Mouse (Mus musculus): Measurements from ENCODE around the gene Lgals3bp. TPM values are rescaled to one million over a fixed set of nuclear protein-coding genes. Genes with fewer than 3 reads are reported as not detected.

Gene Lgals3bp
- polyA plus RNA-seq, 1 experiment from 2014 or later, result 27.5 TPM

DNA sequence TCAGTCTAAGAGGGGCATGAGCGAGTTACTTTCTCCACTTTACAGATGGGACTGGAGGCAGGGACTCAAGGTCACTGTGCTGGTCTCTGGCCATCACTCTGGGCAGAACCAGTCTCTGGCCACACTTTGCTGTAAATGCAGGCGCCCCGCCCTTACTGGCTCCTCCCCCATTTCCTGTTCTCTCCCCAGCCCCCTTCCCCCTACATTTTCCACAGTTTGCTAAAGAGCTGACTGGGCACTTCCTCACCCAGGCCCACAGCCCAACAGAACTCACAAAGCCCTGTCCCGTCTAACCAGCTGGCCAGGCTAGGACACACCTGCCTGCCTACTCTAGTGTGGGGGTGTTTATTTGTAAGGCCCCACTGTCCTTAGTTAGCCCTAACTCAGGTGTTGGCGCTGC is 53.0 kb downstream of the Lgals3bp start:
- ATAC-seq (replicated peaks; ENCODE audit: extremely low read depth, insufficient read depth, low FRiP score), result peak; percentile 46
- peak overlapping the region; percentile 63 for H3K27ac ChIP-seq (ENCODE audit: low read length)
- peak overlapping the region; percentile 13; the same call in 1 of the 2 replicates for H3K4me2 ChIP-seq (ENCODE audit: low read depth, low read length)
- 67% methylated on average over 5 of the region's 5 CpGs for WGBS
- peaks cover 41% of the 10 kb centered on the region for H3K4me1 ChIP-seq (ENCODE audit: control insufficient read depth, insufficient read depth, low read length)
- peak overlapping the region; percentile 46; the same call in 1 of the 2 replicates for H3K9ac ChIP-seq (ENCODE audit: low read length)
- no peak overlapping the region for H3K4me3 ChIP-seq (ENCODE audit: low read length)
- H3K9me3 ChIP-seq (replicated peaks; ENCODE audit: control insufficient read depth, low read length), result no peaks in the 10 kb centered on the region
- 0 out of 2 replicates have a peak, but pooled peaks cover 2% of the 10 kb centered on the region for H3K36me3 ChIP-seq (ENCODE audit: control insufficient read depth, insufficient read depth)
- H3K27me3 ChIP-seq (ENCODE audit: control insufficient read depth, insufficient read depth, low read length), result no peaks in the 10 kb centered on the region

DNA sequence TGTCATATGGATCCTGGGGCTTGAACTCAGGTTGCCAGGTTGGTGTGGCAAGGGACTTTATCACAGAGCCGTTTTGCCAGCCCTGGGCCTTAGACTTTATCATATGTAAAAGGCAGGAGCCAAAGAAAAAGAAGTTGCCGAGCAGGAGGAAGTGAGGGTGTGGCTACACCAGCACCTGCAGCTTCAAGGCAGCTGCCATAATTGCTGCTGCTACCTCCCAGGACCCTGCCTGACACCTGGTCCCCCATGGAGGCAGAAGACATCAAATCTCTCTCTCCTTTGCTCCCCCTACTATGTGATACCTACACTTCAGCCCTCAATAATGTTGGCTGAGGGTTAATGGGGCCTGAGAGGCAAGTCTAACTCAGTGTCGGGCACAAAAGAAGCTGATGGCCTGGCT is 53.5 kb downstream of the Lgals3bp start:
- 48% methylated on average over 3 of the region's 3 CpGs for WGBS
- no peak for ATAC-seq (replicated peaks; ENCODE audit: extremely low read depth, insufficient read depth, low FRiP score)
- H3K36me3 ChIP-seq (ENCODE audit: control insufficient read depth, insufficient read depth), result 0 out of 2 replicates have a peak, but pooled peaks cover 2% of the 10 kb centered on the region
- H3K27me3 ChIP-seq (ENCODE audit: control insufficient read depth, insufficient read depth, low read length), result no peaks in the 10 kb centered on the region
- H3K4me2 ChIP-seq (ENCODE audit: low read depth, low read length), result peak overlapping the region; percentile 13; the same call in 1 of the 2 replicates
- no peak overlapping the region for H3K4me3 ChIP-seq (ENCODE audit: low read length)
- peaks cover 41% of the 10 kb centered on the region for H3K4me1 ChIP-seq (ENCODE audit: control insufficient read depth, insufficient read depth, low read length)
- no peaks in the 10 kb centered on the region for H3K9me3 ChIP-seq (replicated peaks; ENCODE audit: control insufficient read depth, low read length)
- H3K9ac ChIP-seq (ENCODE audit: low read length), result peak overlapping the region; percentile 46; the same call in 1 of the 2 replicates
- peak overlapping the region; percentile 63 for H3K27ac ChIP-seq (ENCODE audit: low read length)

DNA sequence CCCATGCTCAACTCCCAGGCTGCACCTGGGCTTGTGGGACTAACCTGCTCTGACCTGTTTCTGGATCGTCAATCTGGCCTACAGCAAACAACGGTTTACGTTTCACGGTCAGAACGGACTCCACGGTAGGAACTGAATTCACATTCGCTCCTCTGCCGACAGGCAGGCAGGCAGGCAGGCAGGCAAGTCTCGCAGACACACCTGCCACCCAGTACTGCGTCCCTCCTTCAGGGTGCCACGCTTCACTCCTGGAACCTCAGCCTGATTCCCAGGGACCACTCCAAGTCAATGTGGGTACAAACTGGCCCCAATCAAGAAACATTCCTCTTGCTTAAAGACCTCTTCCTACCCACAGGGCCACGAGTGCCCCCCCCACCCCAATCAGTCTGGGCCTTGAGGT is 54.0 kb downstream of the Lgals3bp start:
- Histone ChIP-seq H3K4me1 (ENCODE audit: control insufficient read depth, insufficient read depth, low read length) (peaks cover 40% of the 10 kb centered on the region), H3K4me3 (ENCODE audit: low read length) (no peak overlapping the region), H3K36me3 (ENCODE audit: control insufficient read depth, insufficient read depth) (0 out of 2 replicates have a peak, but pooled peaks cover 2% of the 10 kb centered on the region), H3K9me3 (replicated peaks; ENCODE audit: control insufficient read depth, low read length) (no peaks in the 10 kb centered on the region), H3K27ac (ENCODE audit: low read length) (peak overlapping the region; percentile 46; the same call in 1 of the 2 replicates), H3K9ac (ENCODE audit: low read length) (no peak overlapping the region), H3K4me2 (ENCODE audit: low read depth, low read length) (no peak overlapping the region), H3K27me3 (ENCODE audit: control insufficient read depth, insufficient read depth, low read length) (no peaks in the 10 kb centered on the region)
- 83% methylated on average over 12 of the region's 12 CpGs for WGBS
- ATAC-seq (replicated peaks; ENCODE audit: extremely low read depth, insufficient read depth, low FRiP score), result no peak

DNA sequence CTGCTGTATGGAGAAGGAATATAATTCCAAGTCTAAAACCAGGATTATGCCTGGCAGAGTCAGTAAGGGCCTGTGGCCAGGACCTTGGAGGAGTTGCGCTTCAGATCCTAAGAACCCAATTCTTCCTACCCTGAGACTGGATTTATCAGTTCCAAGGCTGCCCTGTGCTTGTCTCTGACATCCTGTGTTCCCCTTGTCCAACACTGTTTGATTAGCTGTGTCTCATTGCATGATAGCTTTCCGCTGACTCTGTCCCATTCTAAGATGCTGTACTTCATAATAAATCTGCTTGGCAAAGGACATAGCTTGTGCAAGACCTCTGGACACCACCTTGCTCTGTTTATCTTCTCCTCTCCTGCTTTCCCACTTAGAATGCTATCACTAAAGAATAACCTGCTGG is 54.5 kb downstream of the Lgals3bp start:
- ATAC-seq (replicated peaks; ENCODE audit: extremely low read depth, insufficient read depth, low FRiP score), result no peak
- H3K4me3 ChIP-seq (ENCODE audit: low read length), result no peak overlapping the region
- H3K27ac ChIP-seq (ENCODE audit: low read length), result no peak overlapping the region
- 82% methylated on average over 2 of the region's 2 CpGs for WGBS
- no peaks in the 10 kb centered on the region for H3K36me3 ChIP-seq (ENCODE audit: control insufficient read depth, insufficient read depth)
- H3K4me1 ChIP-seq (ENCODE audit: control insufficient read depth, insufficient read depth, low read length), result peaks cover 43% of the 10 kb centered on the region
- H3K9me3 ChIP-seq (replicated peaks; ENCODE audit: control insufficient read depth, low read length), result no peaks in the 10 kb centered on the region
- no peak overlapping the region for H3K9ac ChIP-seq (ENCODE audit: low read length)
- H3K27me3 ChIP-seq (ENCODE audit: control insufficient read depth, insufficient read depth, low read length), result no peaks in the 10 kb centered on the region
- no peak overlapping the region for H3K4me2 ChIP-seq (ENCODE audit: low read depth, low read length)

DNA sequence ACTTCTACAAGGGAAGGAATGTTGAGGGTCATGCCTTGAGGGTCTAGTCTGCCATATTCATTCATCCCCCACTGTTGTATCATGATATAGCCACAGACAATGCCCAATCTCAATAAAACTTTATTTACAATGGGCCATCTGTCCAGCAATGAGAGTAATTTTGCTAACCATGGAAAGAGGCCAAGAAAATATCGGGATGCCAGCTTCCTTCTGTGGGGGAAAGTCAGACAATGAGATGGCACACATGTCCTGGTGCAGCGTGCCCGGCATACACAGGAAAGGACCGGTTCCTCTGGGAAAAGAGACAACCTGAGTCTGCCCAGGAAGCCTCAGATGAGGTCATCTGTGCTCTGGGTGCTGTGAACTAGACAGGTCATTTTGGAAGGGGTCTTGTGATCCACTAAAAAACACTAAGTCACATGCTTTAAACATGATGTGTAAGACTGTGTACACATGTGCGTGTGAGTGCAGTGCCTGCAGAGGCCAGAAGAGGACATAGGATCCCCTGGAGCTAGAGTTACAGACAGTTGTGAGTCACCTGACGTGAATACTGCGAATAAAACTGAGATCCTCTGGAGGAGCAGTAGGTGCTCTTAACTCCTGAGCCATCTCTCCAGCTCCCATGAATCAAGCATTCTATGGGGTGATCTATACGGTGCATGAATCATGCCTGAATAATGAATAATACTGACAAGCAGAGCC is 55.3 kb downstream of the Lgals3bp start:
- H3K4me1 ChIP-seq (ENCODE audit: control insufficient read depth, insufficient read depth, low read length), result peaks cover 51% of the 10 kb centered on the region
- WGBS, result 84% methylated on average over 8 of the region's 8 CpGs
- no peaks in the 10 kb centered on the region for H3K9me3 ChIP-seq (replicated peaks; ENCODE audit: control insufficient read depth, low read length)
- no peaks in the 10 kb centered on the region for H3K27me3 ChIP-seq (ENCODE audit: control insufficient read depth, insufficient read depth, low read length)
- no peak overlapping the region for H3K27ac ChIP-seq (ENCODE audit: low read length)
- no peak overlapping the region for H3K4me3 ChIP-seq (ENCODE audit: low read length)
- no peaks in the 10 kb centered on the region for H3K36me3 ChIP-seq (ENCODE audit: control insufficient read depth, insufficient read depth)
- H3K9ac ChIP-seq (ENCODE audit: low read length), result no peak overlapping the region
- no peak for ATAC-seq (replicated peaks; ENCODE audit: extremely low read depth, insufficient read depth, low FRiP score)
- no peak overlapping the region for H3K4me2 ChIP-seq (ENCODE audit: low read depth, low read length)

DNA sequence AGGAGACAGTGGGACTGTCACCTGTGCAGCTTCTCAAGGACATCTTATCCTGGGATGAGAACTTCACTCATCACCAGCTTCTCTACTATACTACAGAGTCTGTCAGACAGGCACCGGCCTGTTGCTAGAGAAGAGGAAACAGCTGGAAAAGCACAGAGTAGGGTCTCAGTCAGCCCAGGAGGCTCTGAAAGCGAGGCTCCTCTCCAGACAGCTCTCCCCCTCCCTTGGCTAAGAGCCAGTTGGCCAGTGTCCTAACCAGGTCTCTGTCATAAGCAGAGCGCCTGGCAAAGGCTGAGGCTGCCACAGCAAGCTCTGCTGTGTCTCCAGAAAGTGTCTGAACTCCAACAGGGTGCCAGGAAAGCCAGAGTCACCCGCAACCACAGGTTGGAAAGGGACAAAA is 56.2 kb downstream of the Lgals3bp start:
- Histone ChIP-seq H3K27me3 (ENCODE audit: control insufficient read depth, insufficient read depth, low read length) (no peaks in the 10 kb centered on the region), H3K4me2 (ENCODE audit: low read depth, low read length) (no peak overlapping the region), H3K4me1 (ENCODE audit: control insufficient read depth, insufficient read depth, low read length) (peaks cover 51% of the 10 kb centered on the region), H3K36me3 (ENCODE audit: control insufficient read depth, insufficient read depth) (no peaks in the 10 kb centered on the region), H3K4me3 (ENCODE audit: low read length) (no peak overlapping the region), H3K9ac (ENCODE audit: low read length) (peak overlapping the region; percentile 42), H3K9me3 (replicated peaks; ENCODE audit: control insufficient read depth, low read length) (no peaks in the 10 kb centered on the region), H3K27ac (ENCODE audit: low read length) (no peak overlapping the region)
- 28% methylated on average over 4 of the region's 4 CpGs for WGBS
- peak; percentile 52 for ATAC-seq (replicated peaks; ENCODE audit: extremely low read depth, insufficient read depth, low FRiP score)

DNA sequence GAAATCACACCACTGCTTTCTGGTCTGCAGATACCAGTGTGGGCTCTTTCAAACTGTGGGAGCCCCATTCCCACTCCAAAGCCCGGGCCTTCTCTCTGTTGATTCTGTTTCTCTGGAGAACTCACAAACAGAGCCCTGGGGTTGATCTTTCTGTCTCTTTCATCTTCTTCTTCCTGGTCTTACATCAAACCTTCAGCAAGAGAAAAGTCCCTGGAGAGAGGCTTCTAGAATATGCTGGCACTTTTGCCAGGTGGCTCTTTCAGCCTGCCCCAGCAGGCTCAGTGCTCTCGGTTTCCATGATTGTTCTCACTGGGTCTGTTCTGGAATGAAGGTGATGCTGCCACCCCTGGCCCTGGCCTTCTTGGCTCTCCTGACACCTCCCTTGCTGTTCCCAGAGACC is 58.3 kb downstream of the Lgals3bp start:
- Histone ChIP-seq H3K9me3 (replicated peaks; ENCODE audit: control insufficient read depth, low read length) (no peaks in the 10 kb centered on the region), H3K4me1 (ENCODE audit: control insufficient read depth, insufficient read depth, low read length) (peaks cover 41% of the 10 kb centered on the region)
- 78% methylated on average over 2 of the region's 2 CpGs for WGBS

More for the DNA sequence above, 58.3 kb downstream of the Lgals3bp start:
- Histone ChIP-seq H3K27me3 (ENCODE audit: control insufficient read depth, insufficient read depth, low read length) (no peaks in the 10 kb centered on the region), H3K36me3 (ENCODE audit: control insufficient read depth, insufficient read depth) (no peaks in the 10 kb centered on the region), H3K27ac (ENCODE audit: low read length) (no peak overlapping the region), H3K4me2 (ENCODE audit: low read depth, low read length) (no peak overlapping the region), H3K9ac (ENCODE audit: low read length) (no peak overlapping the region), H3K4me3 (ENCODE audit: low read length) (no peak overlapping the region)
- ATAC-seq (replicated peaks; ENCODE audit: extremely low read depth, insufficient read depth, low FRiP score), result no peak

Other genes with a start within 250 kb of the Lgals3bp start
- 22.2 and 24.0 TPM in 2 replicates for gene Cyth1, start 153.5 kb downstream of the Lgals3bp start, polyA plus RNA-seq (2015; fragmentation: Nextera tagmentation; extraction: Ambion mirVana)
- gene Usp36, start 111.8 kb downstream of the Lgals3bp start, polyA plus RNA-seq (2015; fragmentation: Nextera tagmentation; extraction: Ambion mirVana), result 13.5 and 14.2 TPM in 2 replicates
- 0.28 and 0.36 TPM in 2 replicates for gene Cep295nl, start 59.6 kb downstream of the Lgals3bp start, polyA plus RNA-seq (2015; fragmentation: Nextera tagmentation; extraction: Ambion mirVana)
- 70.6 and 74.5 TPM in 2 replicates for gene Timp2, start 46.4 kb downstream of the Lgals3bp start, polyA plus RNA-seq (2015; fragmentation: Nextera tagmentation; extraction: Ambion mirVana)
- 19.0 and 20.2 TPM in 2 replicates for gene Cant1, start 17.0 kb upstream of the Lgals3bp start, polyA plus RNA-seq (2015; fragmentation: Nextera tagmentation; extraction: Ambion mirVana)
- 8.9 and 9.3 TPM in 2 replicates for gene C1qtnf1, start 26.1 kb upstream of the Lgals3bp start, polyA plus RNA-seq (2015; fragmentation: Nextera tagmentation; extraction: Ambion mirVana)
- gene Engase, start 74.7 kb upstream of the Lgals3bp start, polyA plus RNA-seq (2015; fragmentation: Nextera tagmentation; extraction: Ambion mirVana), result 4.0 and 5.8 TPM in 2 replicates

Data from heart, embryonic 16.5 days (tissue).